Mouse (Mus musculus): Measurements from ENCODE around the gene Mad2l1. TPM values are rescaled to one million over a fixed set of nuclear protein-coding genes. Genes with fewer than 3 reads are reported as not detected.

The Mad2l1 gene
- polyA plus RNA-seq (2012; rRNA removed): 2.9 and 4.2 TPM in 2 replicates

DNA sequence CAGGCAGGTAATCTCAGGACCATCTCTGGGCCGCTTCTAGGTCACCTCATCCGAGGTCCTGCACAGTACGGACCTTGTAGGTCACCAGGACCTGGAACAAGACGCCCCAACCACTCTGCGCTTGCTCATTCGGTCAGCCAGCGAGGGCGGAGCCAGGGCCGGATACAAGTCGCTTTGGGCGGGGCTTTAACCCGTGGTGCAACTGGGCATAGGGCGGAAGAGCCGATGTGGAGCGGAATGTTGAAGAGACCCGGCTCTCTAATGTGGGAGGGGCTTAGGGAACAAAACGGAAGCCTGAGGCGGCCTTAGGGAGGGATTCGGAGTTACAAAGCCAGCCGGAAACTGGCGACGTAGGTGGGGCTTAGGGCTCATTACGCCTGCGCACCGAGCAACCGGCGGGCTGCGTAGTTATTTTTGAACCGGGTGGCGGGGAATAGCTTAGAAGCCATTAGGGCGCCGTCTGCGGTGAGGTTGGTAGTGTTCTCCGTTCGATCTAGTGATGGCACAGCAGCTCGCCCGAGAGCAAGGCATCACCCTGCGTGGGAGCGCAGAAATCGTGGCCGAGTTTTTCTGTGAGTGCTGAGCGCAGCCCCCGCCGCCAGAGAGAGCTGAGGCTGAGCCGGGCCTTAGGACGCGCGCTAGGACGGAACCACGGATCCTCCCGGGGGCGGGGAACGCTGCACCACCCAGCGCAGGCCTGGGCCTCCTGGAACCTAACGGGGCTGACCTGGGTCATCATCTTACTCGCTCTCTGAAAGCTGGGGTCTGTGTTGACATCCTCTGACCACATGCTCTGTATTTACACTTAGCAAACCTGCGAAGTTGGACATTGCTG is at the start of gene Mad2l1:
Gene Mad2l1, plus strand, starts transcription at position 363 of the 835 bp plus-strand sequence.

DNA sequence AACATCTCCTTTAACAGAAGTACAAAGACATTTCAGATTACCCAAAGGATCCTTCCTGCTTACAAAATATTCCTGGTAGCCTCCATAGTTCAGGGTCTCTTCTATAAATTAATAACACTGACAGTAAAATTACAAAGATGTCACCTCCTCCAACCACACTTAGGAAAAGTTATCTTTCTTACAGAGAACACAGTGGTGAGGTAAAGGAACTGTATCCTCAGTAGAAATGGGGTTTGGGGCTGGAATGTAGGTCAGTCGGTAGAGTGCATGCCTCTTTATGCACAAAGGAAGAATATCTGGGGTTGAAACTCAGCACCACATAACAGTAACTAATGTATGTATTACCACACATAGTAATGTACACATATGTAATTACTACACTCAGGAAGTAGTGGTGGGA is 24.8 kb downstream of the Mad2l1 start, which contains the start of gene Vmn1r32:
Gene Vmn1r32, minus strand, starts transcription at position 101 of the 400 bp plus-strand sequence.

Other genes with a start within 250 kb of the Mad2l1 start
- not detected in 2 replicates for gene Vmn1r32, start 24.7 kb downstream of the Mad2l1 start, polyA plus RNA-seq (2012; rRNA removed)
- gene Vmn1r33, start 82.9 kb downstream of the Mad2l1 start, polyA plus RNA-seq (2012; rRNA removed): not detected in 2 replicates
- gene Vmn1r34, start 108.5 kb downstream of the Mad2l1 start, polyA plus RNA-seq (2012; rRNA removed): not detected in 2 replicates
- not detected in 2 replicates for gene Vmn1r35, start 150.5 kb downstream of the Mad2l1 start, polyA plus RNA-seq (2012; rRNA removed)
- not detected in 2 replicates for gene Vmn1r36, start 183.8 kb downstream of the Mad2l1 start, polyA plus RNA-seq (2012; rRNA removed)
- gene Vmn1r37, start 194.0 kb downstream of the Mad2l1 start, polyA plus RNA-seq (2012; rRNA removed): not detected in 2 replicates
- not detected in 2 replicates for gene Vmn1r38, start 247.2 kb downstream of the Mad2l1 start, polyA plus RNA-seq (2012; rRNA removed)